Comparison of ENCODE assay signal across 4 mouse cellular contexts in genomic region chr16:31573833-31574232, GRCm38 (mm10).
A peak's percentile ranks its signal among the peaks of the same experiment; 100 is the strongest.
DNase-seq lines count a peak whose midpoint lies in the region; ATAC-seq and TF ChIP-seq lines count a peak whose summit lies in the region.
"Not testable (repeated sequence)": the region's sequence is repeated elsewhere in the genome, so short reads cannot be mapped to it uniquely, and the experiment has no call there.

No protein-coding gene starts in this region.

- H3K4me3 ChIP-seq in CH12.LX (replicated peaks in 1 of 3; ENCODE audit: low read depth in 2 of 3, low read length in 2 of 3, poor library complexity in 1 of 3): peak overlapping the region; percentile 61 to 85 (median 73)
- not testable (repeated sequence) for H3K4me3 ChIP-seq in forebrain, embryonic 10.5 days; forebrain, embryonic 11.5 days (ENCODE audit: low read depth, low read length); heart, embryonic 10.5 days

- TF ChIP-seq RAD21 in CH12.LX (IDR thresholded peaks at IDR 0.05; ENCODE audit: low read depth, low read length): not testable (repeated sequence)

- TF ChIP-seq POLR2A in CH12.LX (IDR thresholded peaks at IDR 0.05; ENCODE audit: low read depth, low read length): not testable (repeated sequence)

- ATAC-seq in forebrain, embryonic 11.5 days (replicated peaks; ENCODE audit: low FRiP score): not testable (repeated sequence)

- WGBS in forebrain, embryonic 10.5 days: 91% methylated on average over 9 of the region's 9 CpGs
- WGBS in forebrain, embryonic 11.5 days: 91% methylated on average over 9 of the region's 9 CpGs
- 80% methylated on average over 9 of the region's 9 CpGs for WGBS in heart, embryonic 10.5 days

- TF ChIP-seq CTCF in CH12.LX (conservative IDR thresholded peaks at IDR 0.05 in 1 of 2, IDR thresholded peaks at IDR 0.05 in 1 of 2; ENCODE audit: low read depth in 2 of 2, low read length in 2 of 2): not testable (repeated sequence)

- in situ Hi-C loops in CH12.LX (cut with MboI; ENCODE audit: low pct_ligation_motif_present, low pct_unique_long_range_greater_than_20kb, low sequenced_read_pairs): not testable (repeated sequence)

- not testable (repeated sequence) for TF ChIP-seq EP300 in CH12.LX (IDR thresholded peaks at IDR 0.05; ENCODE audit: low read length)

- peaks cover 15 to 45% of the 10 kb centered on the region in 2 experiments for H3K4me1 ChIP-seq in CH12.LX (ENCODE audit: control insufficient read depth in 1 of 2, insufficient read depth in 2 of 2)
- H3K4me1 ChIP-seq in forebrain, embryonic 10.5 days: peaks cover 26% of the 10 kb centered on the region
- H3K4me1 ChIP-seq in forebrain, embryonic 11.5 days (replicated peaks; ENCODE audit: control insufficient read depth, insufficient read depth, low read length): not testable (repeated sequence)
- H3K4me1 ChIP-seq in heart, embryonic 10.5 days: peaks cover 22% of the 10 kb centered on the region

- peak overlapping the region; percentile 52 for H3K4me2 ChIP-seq in CH12.LX (ENCODE audit: insufficient read depth, low read depth, poor library complexity, severe bottlenecking)
- not testable (repeated sequence) for H3K4me2 ChIP-seq in forebrain, embryonic 11.5 days (ENCODE audit: low read depth, low read length, severe bottlenecking)

- H3K9ac ChIP-seq in CH12.LX (ENCODE audit: insufficient read depth, low read depth); forebrain, embryonic 11.5 days (ENCODE audit: low read length): not testable (repeated sequence)

- peaks cover 64 to 83% of the 10 kb centered on the region in 2 experiments for H3K36me3 ChIP-seq in CH12.LX (replicated peaks in 1 of 2; ENCODE audit: control insufficient read depth in 1 of 2, insufficient read depth in 1 of 2, low read length in 1 of 2)
- H3K36me3 ChIP-seq in forebrain, embryonic 10.5 days (replicated peaks); forebrain, embryonic 11.5 days (ENCODE audit: control insufficient read depth, insufficient read depth, low read length); heart, embryonic 10.5 days: not testable (repeated sequence)

- not testable (repeated sequence) for DNase-seq in CH12.LX (ENCODE audit: extremely low read depth); forebrain, embryonic 10.5 days (ENCODE audit: extremely low spot score, low spot score)
- peak; percentile 44 for DNase-seq in forebrain, embryonic 11.5 days (ENCODE audit: low spot score)
- peak; percentile 31 for DNase-seq in heart, embryonic 10.5 days (ENCODE audit: low spot score)

- peak overlapping the region; percentile 30 for H3K27ac ChIP-seq in CH12.LX (ENCODE audit: insufficient read depth, low read depth)
- H3K27ac ChIP-seq in forebrain, embryonic 10.5 days: peak overlapping the region; percentile 3; the same call in 1 of the 2 replicates
- H3K27ac ChIP-seq in forebrain, embryonic 11.5 days (ENCODE audit: low read depth, low read length); heart, embryonic 10.5 days: not testable (repeated sequence)

- H3K79me2 ChIP-seq in CH12.LX (replicated peaks; ENCODE audit: control insufficient read depth, extremely low read depth, insufficient read depth, poor library complexity, severe bottlenecking): peaks cover 89% of the 10 kb centered on the region

- not testable (repeated sequence) for H3K9me3 ChIP-seq in CH12.LX (replicated peaks; ENCODE audit: low read length); forebrain, embryonic 10.5 days; forebrain, embryonic 11.5 days (ENCODE audit: control insufficient read depth, low read length); heart, embryonic 10.5 days

- not testable (repeated sequence) for H3K27me3 ChIP-seq in CH12.LX (replicated peaks); forebrain, embryonic 10.5 days (ENCODE audit: poor library complexity, severe bottlenecking); forebrain, embryonic 11.5 days (ENCODE audit: control insufficient read depth, insufficient read depth, low read length); heart, embryonic 10.5 days (ENCODE audit: insufficient read depth, poor library complexity, severe bottlenecking)

- dilution Hi-C loops in CH12.LX (cut with MboI; ENCODE audit: extremely low pct_ligation_motif_present, extremely low pct_unique_long_range_greater_than_20kb, low sequenced_read_pairs): not testable (repeated sequence)

TF ChIP-seq in CH12.LX, 34 proteins besides CTCF, POLR2A, EP300 and RAD21:
- 0 out of 2 replicates have a peak, but pooled peaks have one; percentile 20 for TF ChIP-seq TCF12 (IDR thresholded peaks at IDR 0.05; ENCODE audit: low read depth, low read length)
- peak; percentile 57; the same call in 1 of the 2 replicates for TF ChIP-seq MAX (IDR thresholded peaks at IDR 0.05; ENCODE audit: low read length)
- 0 out of 2 replicates have a peak, but pooled peaks have one; percentile 57 for TF ChIP-seq CHD1 (IDR thresholded peaks at IDR 0.05; ENCODE audit: low read depth, low read length)
- TF ChIP-seq BHLHE40 (IDR thresholded peaks at IDR 0.05; ENCODE audit: low read depth, low read length): peak; percentile 71; the same call in 1 of the 2 replicates
- TF ChIP-seq MXI1 (IDR thresholded peaks at IDR 0.05; ENCODE audit: low read depth, low read length): peak; percentile 43
